Mouse (Mus musculus): ENCODE measurements around the gene Brd3.
"Not testable (repeated sequence)": the region's sequence is repeated elsewhere in the genome, so short reads cannot be mapped to it uniquely, and the experiment has no call there.

Brd3 gene

GRCm38 (mm10) chr2:27507562-27507961 is at the start of gene Brd3:
Gene Brd3, minus strand, starts transcription at chr2:27507662.
- DNase-seq (ENCODE audit: low read depth) = no peak

- no peak for DNase-seq (ENCODE audit: low read depth)
Measured at GRCm38 (mm10) chr2:27556921-27557320, 49.5 kb upstream of the Brd3 start.

GRCm38 (mm10) chr2:27554308-27554707 is 46.8 kb upstream of the Brd3 start:
- DNase-seq (ENCODE audit: low read depth) = no peak

- DNase-seq (ENCODE audit: low read depth) = peak; percentile 58
Measured at GRCm38 (mm10) chr2:27552620-27553287, 45.3 kb upstream of the Brd3 start.

GRCm38 (mm10) chr2:27548664-27549369 is 41.4 kb upstream of the Brd3 start:
- no peak for DNase-seq (ENCODE audit: low read depth)

GRCm38 (mm10) chr2:27547986-27548385 is 40.5 kb upstream of the Brd3 start:
- peak; percentile 74 for DNase-seq (ENCODE audit: low read depth)

- peak; percentile 80 for DNase-seq (ENCODE audit: low read depth)
Measured at GRCm38 (mm10) chr2:27547326-27547725, 39.9 kb upstream of the Brd3 start.

- not testable (repeated sequence) for DNase-seq (ENCODE audit: low read depth)
Measured at GRCm38 (mm10) chr2:27546041-27546440, 38.6 kb upstream of the Brd3 start.

- not testable (repeated sequence) for DNase-seq (ENCODE audit: low read depth)
Measured at GRCm38 (mm10) chr2:27545517-27545916, 38.1 kb upstream of the Brd3 start.

GRCm38 (mm10) chr2:27544613-27545012 is 37.2 kb upstream of the Brd3 start:
- DNase-seq (ENCODE audit: low read depth) = no peak

GRCm38 (mm10) chr2:27541225-27541624 is 33.8 kb upstream of the Brd3 start:
- no peak for DNase-seq (ENCODE audit: low read depth)

- no peak for DNase-seq (ENCODE audit: low read depth)
Measured at GRCm38 (mm10) chr2:27540515-27540836, 33.0 kb upstream of the Brd3 start.

GRCm38 (mm10) chr2:27539772-27540514 is 32.5 kb upstream of the Brd3 start:
- peak; percentile 100 for DNase-seq (ENCODE audit: low read depth)

- no peak for DNase-seq (ENCODE audit: low read depth)
Measured at GRCm38 (mm10) chr2:27539336-27539735, 31.9 kb upstream of the Brd3 start.

GRCm38 (mm10) chr2:27538455-27539330 is 31.2 kb upstream of the Brd3 start:
- DNase-seq (ENCODE audit: low read depth) = peak; percentile 40

- peak; percentile 65 for DNase-seq (ENCODE audit: low read depth)
Measured at GRCm38 (mm10) chr2:27518283-27518682, 10.8 kb upstream of the Brd3 start.

- DNase-seq (ENCODE audit: low read depth) = no peak
Measured at GRCm38 (mm10) chr2:27516289-27516688, 8.8 kb upstream of the Brd3 start.

GRCm38 (mm10) chr2:27515341-27516166 is 8.1 kb upstream of the Brd3 start:
- DNase-seq (ENCODE audit: low read depth) = no peak

GRCm38 (mm10) chr2:27514639-27515328 is 7.3 kb upstream of the Brd3 start, which contains the start of gene Wdr5:
Gene Wdr5, plus strand, starts transcription at chr2:27515157.
- peak; percentile 98 for DNase-seq (ENCODE audit: low read depth)

GRCm38 (mm10) chr2:27513861-27514260 is 6.4 kb upstream of the Brd3 start:
- no peak for DNase-seq (ENCODE audit: low read depth)

All from 416B (cell line).